Mouse (Mus musculus) lung, embryonic 15.5 days (tissue): ENCODE data around the gene Map2k2. TPM values are rescaled to one million over a fixed set of nuclear protein-coding genes. Genes with fewer than 3 reads are reported as not detected.
"Not testable (repeated sequence)": the region's sequence is repeated elsewhere in the genome, so short reads cannot be mapped to it uniquely, and the experiment has no call there.

Source experiments
- ATAC-seq: fragments of 200-750 bp; cut with Nextera tagmentation; 2 replicates; pipeline ENCODE4 v1.8.0; 2017; ENCODE audit warnings: moderate number of reproducible peaks, borderline replicate concordance; ENCODE audit not compliant: low FRiP score, low TSS enrichment; ENCODE audit errors: extremely low read depth
- H3K27ac ChIP-seq: fragments of 300-500 bp; sonication (generic); 2 replicates; pipeline ENCODE4 v1.5.1; 2015; ENCODE audit warnings: moderate library complexity, mild to moderate bottlenecking, inconsistent platforms
- H3K27me3 ChIP-seq: fragments of 300-500 bp; sonication (generic); 2 replicates; pipeline ENCODE4 v1.6.1; 2015; ENCODE audit warnings: inconsistent platforms
- H3K36me3 ChIP-seq: fragments of 300-500 bp; sonication (generic); 2 replicates; pipeline ENCODE4 v1.6.1; 2015; ENCODE audit warnings: inconsistent platforms
- H3K4me1 ChIP-seq: fragments of 300-500 bp; sonication (generic); 2 replicates; pipeline ENCODE4 v1.6.1; 2015; ENCODE audit warnings: inconsistent platforms
- H3K4me2 ChIP-seq: fragments of 300-500 bp; sonication (generic); 2 replicates; pipeline ENCODE4 v1.6.1; 2015; ENCODE audit warnings: inconsistent platforms, mild to moderate bottlenecking, moderate library complexity
- H3K4me3 ChIP-seq: fragments of 300-500 bp; sonication (generic); 2 replicates; pipeline ENCODE4 v1.5.1; 2015; ENCODE audit warnings: mild to moderate bottlenecking, inconsistent platforms
- H3K9ac ChIP-seq: fragments of 300-500 bp; sonication (generic); 2 replicates; pipeline ENCODE4 v1.6.1; 2015; ENCODE audit warnings: inconsistent platforms
- H3K9me3 ChIP-seq: fragments of 300-500 bp; sonication (generic); 2 replicates; pipeline ENCODE4 v1.6.1; 2016; ENCODE audit warnings: inconsistent platforms
- WGBS: fragments of 180-500 bp; shearing (Covaris S2); methylation state at CpG from one replicate; pipeline ENCODE4 v1.1.7; 2015; 5-methylcytosine and 5-hydroxymethylcytosine counted together
- microRNA-seq: library from miRNA; unstranded; fragments of <30 nt; microRNA quantifications from one replicate; pipeline ENCODE4, GENCODE M21; 2016
- polyA plus RNA-seq: library from polyadenylated mRNA; unstranded; fragments of >200 nt; fragmentation: Nextera tagmentation; extraction: Ambion mirVana; gene quantifications from 2 replicates; pipeline ENCODE4 v1.2.1, GENCODE M21; 2015

The Map2k2 gene
- polyA plus RNA-seq, 1 experiment from 2014 or later, result 180 TPM

DNA sequence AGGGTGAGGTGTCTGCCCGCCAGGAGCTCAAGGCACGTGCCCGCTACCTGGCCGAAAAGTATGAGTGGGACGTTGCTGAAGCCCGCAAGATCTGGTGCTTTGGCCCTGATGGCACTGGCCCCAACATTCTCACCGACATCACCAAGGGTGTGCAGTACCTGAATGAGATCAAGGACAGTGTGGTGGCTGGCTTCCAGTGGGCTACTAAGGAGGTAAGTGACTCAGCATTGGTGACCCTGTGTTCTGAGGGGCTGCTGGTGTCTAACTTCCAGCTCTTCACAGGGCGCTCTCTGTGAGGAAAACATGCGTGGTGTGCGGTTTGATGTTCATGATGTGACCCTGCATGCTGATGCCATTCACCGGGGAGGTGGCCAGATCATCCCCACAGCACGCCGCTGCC, 75.2 kb downstream of the Map2k2 start:
- WGBS, result 89% methylated on average over 13 of the region's 13 CpGs
- no peak for ATAC-seq
- H3K27ac ChIP-seq, result no peak overlapping the region
- H3K4me2 ChIP-seq, result no peak overlapping the region
- H3K36me3 ChIP-seq, result peaks cover 58% of the 10 kb centered on the region
- peaks cover 50% of the 10 kb centered on the region for H3K4me1 ChIP-seq
- no peak overlapping the region for H3K9ac ChIP-seq
- H3K9me3 ChIP-seq, result no peaks in the 10 kb centered on the region
- H3K27me3 ChIP-seq, result no peaks in the 10 kb centered on the region
- no peak overlapping the region for H3K4me3 ChIP-seq

DNA sequence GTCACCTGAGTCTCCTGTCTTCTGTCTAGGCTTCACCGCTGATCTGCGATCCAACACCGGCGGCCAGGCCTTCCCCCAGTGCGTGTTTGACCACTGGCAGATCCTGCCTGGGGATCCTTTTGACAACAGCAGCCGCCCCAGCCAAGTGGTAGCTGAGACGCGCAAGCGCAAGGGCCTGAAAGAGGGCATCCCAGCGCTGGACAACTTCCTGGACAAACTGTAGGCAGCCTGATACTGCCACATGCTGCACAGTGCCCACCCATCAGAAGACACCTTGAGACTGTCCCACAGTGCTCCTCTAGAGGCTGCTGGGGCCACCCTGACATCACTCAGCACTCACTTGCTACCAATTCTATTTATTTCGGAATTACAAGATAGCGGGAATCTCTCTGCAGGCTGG, 76.1 kb downstream of the Map2k2 start:
- not testable (repeated sequence) for H3K9me3 ChIP-seq, H3K9ac ChIP-seq, H3K4me3 ChIP-seq, H3K27me3 ChIP-seq, ATAC-seq, H3K4me2 ChIP-seq
- 72% methylated on average over 12 of the region's 12 CpGs for WGBS
- peak overlapping the region; percentile 46; the same call in 1 of the 2 replicates for H3K27ac ChIP-seq
- H3K4me1 ChIP-seq, result peaks cover 48% of the 10 kb centered on the region
- peaks cover 64% of the 10 kb centered on the region for H3K36me3 ChIP-seq

DNA sequence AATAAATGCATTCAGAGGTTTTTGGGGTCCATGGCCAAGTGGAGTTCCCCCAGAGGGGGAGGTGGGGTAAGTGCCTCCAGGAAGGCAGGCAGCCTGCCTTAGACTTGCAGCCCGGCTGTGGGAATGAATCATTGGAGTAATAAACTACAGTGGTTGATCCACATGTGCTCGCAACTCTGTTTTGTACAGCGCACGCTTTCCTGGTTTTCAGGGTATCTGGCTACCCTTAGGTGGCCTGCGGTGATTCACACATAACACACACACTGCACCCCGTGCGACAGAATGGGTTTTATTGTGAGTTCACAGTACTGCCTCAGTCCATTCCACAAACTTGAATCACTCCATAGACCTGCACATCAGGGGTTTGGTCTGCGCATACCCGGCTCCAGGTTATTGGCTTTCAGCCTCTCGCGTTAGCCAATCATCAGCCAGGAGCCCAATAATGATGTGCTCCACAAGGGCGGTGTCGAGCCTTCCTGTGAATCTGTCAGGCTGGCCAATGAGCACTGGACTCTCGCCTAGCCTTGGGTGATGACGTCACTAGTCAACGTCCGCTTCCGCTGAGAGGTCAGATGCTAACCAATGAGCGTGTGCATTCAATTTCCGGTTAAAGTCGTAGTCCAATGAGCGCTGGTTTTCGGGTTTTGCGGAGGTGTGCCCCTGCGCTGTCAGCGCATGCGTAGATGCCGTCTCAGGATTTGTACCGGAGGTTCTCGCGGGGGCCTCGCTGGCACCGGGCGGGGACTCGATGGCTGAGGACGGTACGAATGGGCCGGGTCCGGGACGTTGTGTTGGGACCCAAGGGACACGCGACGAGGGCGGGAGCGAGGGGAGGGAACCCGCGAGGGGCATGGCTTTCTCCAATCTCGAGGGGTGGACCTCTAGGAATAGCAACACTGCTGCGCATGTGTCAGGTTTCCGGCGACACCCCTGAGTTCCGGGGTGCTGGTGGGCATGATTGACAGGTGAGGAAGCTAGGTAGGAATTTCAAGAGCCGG, 76.9 kb downstream of the Map2k2 start, which contains the start of gene Dapk3:
Gene Dapk3 (plus strand): TSS at position 670 of the 998 bp plus-strand sequence.
- ATAC-seq, result peak; percentile 93
- Histone ChIP-seq H3K4me2 (peak within 1 kb of the TSS; percentile 69), H3K4me1 (peaks cover 46% of the 10 kb centered on the region), H3K27me3 (no peaks in the 10 kb centered on the region), H3K9me3 (no peaks in the 10 kb centered on the region), H3K9ac (peak within 1 kb of the TSS; percentile 66), H3K27ac (peak within 1 kb of the TSS; percentile 93), H3K4me3 (peak within 1 kb of the TSS; percentile 74), H3K36me3 (peaks cover 65% of the 10 kb centered on the region)
- WGBS, result 5% methylated on average over 53 of the region's 53 CpGs

Small RNA genes lying within 50 kb of the gene (microRNA-seq; reads per million reads assigned to microRNA genes)
- gene Mir5615-1 (not detected), gene Mir5615-2 (not detected)

Other genes with a start within 250 kb of the Map2k2 start
- gene Tmprss9, start 234.1 kb upstream of the Map2k2 start, polyA plus RNA-seq, result not detected in 2 replicates
- gene Timm13, start 204.9 kb upstream of the Map2k2 start, polyA plus RNA-seq, result 305 and 307 TPM in 2 replicates
- gene Lmnb2, start 187.7 kb upstream of the Map2k2 start, polyA plus RNA-seq, result 55.8 and 60.4 TPM in 2 replicates
- 42.7 and 42.9 TPM in 2 replicates for gene Gadd45b, start 175.8 kb upstream of the Map2k2 start, polyA plus RNA-seq
- gene Gng7, start 91.0 kb upstream of the Map2k2 start, polyA plus RNA-seq, result 5.3 and 6.6 TPM in 2 replicates
- gene Diras1, start 80.3 kb upstream of the Map2k2 start, polyA plus RNA-seq, result 0.11 and 0.30 TPM in 2 replicates
- gene Slc39a3, start 68.5 kb upstream of the Map2k2 start, polyA plus RNA-seq, result 17.2 and 20.5 TPM in 2 replicates
- 192 TPM in 2 replicates for gene Sgta, start 45.7 kb upstream of the Map2k2 start, polyA plus RNA-seq
- 51.7 and 54.3 TPM in 2 replicates for gene Thop1, start 35.9 kb upstream of the Map2k2 start, polyA plus RNA-seq
- 0.31 and 0.35 TPM in 2 replicates for gene Creb3l3, start 7.0 kb upstream of the Map2k2 start, polyA plus RNA-seq
- 34.1 and 36.9 TPM in 2 replicates for gene Zbtb7a, start 29.3 kb downstream of the Map2k2 start, polyA plus RNA-seq
- gene Pias4, start 62.0 kb downstream of the Map2k2 start, polyA plus RNA-seq, result 41.0 and 47.5 TPM in 2 replicates
- 567 and 596 TPM in 2 replicates for gene Eef2, start 70.7 kb downstream of the Map2k2 start, polyA plus RNA-seq
- 52.6 and 56.1 TPM in 2 replicates for gene Dapk3, start 77.1 kb downstream of the Map2k2 start, polyA plus RNA-seq
- gene 4930442H23Rik, start 77.9 kb downstream of the Map2k2 start, polyA plus RNA-seq, result 0.16 TPM in 2 replicates
- gene Nmrk2, start 96.1 kb downstream of the Map2k2 start, polyA plus RNA-seq, result 0.11 and 0.30 TPM in 2 replicates
- gene Atcay, start 124.9 kb downstream of the Map2k2 start, polyA plus RNA-seq, result 0.14 and 0.29 TPM in 2 replicates
- 5.3 and 5.4 TPM in 2 replicates for gene Zfr2, start 127.2 kb downstream of the Map2k2 start, polyA plus RNA-seq
- 2.7 and 3.9 TPM in 2 replicates for gene Matk, start 147.0 kb downstream of the Map2k2 start, polyA plus RNA-seq
- gene Mrpl54, start 161.0 kb downstream of the Map2k2 start, polyA plus RNA-seq, result 208 and 225 TPM in 2 replicates
- gene Apba3, start 161.0 kb downstream of the Map2k2 start, polyA plus RNA-seq, result 60.7 and 66.5 TPM in 2 replicates
- 26.4 and 28.8 TPM in 2 replicates for gene Tjp3, start 185.7 kb downstream of the Map2k2 start, polyA plus RNA-seq
- gene Pip5k1c, start 187.0 kb downstream of the Map2k2 start, polyA plus RNA-seq, result 45.4 and 47.0 TPM in 2 replicates
- 48.4 and 49.9 TPM in 2 replicates for gene Cactin, start 215.2 kb downstream of the Map2k2 start, polyA plus RNA-seq
- gene Tbxa2r, start 222.8 kb downstream of the Map2k2 start, polyA plus RNA-seq, result 17.8 and 18.3 TPM in 2 replicates
- gene Gipc3, start 237.4 kb downstream of the Map2k2 start, polyA plus RNA-seq, result 0.07 and 0.10 TPM in 2 replicates
- gene Hmg20b, start 244.6 kb downstream of the Map2k2 start, polyA plus RNA-seq, result 91.2 and 92.5 TPM in 2 replicates